Mouse (Mus musculus): ENCODE data around the gene Obsl1. TPM values are rescaled to one million over a fixed set of nuclear protein-coding genes. Genes with fewer than 3 reads are reported as not detected.

Obsl1 gene
- total and polyA plus RNA-seq, 3 experiments = 0.08 to 1.2 TPM; not detected in 1

DNA sequence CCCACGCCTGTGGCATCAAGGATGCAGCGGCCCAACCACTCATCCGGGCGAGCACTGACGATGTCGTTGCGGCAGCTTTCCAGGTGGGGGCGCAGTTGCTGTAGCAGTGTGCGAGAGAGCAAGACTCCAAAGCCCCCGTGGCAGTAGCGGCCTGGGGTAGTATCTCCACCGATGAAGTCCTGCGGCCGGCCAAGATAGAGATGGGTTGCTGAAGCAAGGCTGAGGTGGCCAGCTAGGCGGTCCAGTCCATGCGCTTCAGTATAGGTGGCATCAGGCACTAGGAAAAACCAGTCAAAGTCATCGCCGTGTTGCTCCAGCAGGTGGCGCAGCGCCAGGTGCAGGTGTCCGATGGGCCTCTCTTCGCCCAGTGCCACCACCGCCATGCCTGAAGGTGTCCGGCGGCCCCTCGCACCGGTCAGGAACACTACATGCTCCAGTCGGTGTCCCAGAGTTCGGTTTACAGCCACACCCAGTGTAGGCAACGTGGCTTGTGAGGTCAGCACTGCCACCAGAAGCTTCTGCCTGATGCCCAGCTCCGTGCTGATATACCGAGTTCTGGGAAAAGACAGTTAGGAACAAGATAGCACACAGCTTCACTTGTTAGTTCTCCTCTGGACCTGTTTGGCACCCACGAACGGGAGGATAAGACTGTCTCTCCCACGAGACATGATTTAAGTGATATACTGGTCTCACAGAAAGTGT lies 28.8 kb downstream of the Obsl1 start (continued):
- TF ChIP-seq JUND (IDR thresholded peaks at IDR 0.05; ENCODE audit: low read depth, low read length) (no peak), CTCF (IDR thresholded peaks at IDR 0.05 in 2 of 3, conservative IDR thresholded peaks at IDR 0.05 in 1 of 3; ENCODE audit: control insufficient read depth in 1 of 3, insufficient read depth in 1 of 3, low read depth in 2 of 3, low read length in 3 of 3, poor library complexity in 1 of 3, severe bottlenecking in 1 of 3) (peak; percentile 74 to 84 (median 81)), ZMIZ1 (IDR thresholded peaks at IDR 0.05; ENCODE audit: low read depth, low read length) (no peak)

DNA sequence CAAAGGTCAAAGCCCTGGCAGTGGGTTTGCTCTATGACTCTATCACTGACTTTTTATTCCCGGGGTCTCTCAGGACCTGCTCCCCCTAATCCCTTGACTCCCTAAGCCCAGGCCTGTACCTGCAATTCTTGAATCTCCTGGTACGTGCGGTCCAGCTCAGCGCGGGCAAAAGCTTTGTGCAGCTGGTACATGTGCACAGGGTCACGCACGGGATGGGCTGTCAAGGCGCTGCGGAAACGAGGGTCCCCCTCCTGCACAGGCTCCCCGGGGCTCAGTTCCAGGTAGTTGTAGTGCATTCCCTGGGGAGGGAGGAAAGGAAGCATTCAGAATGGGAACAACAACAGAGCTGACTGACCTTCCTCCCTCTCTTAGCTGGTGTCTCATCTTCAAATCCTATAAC lies 29.8 kb downstream of the Obsl1 start:
- H3K9me3 ChIP-seq (replicated peaks; ENCODE audit: insufficient read depth, low read length) = no peaks in the 10 kb centered on the region
- H3K4me1 ChIP-seq (ENCODE audit: control insufficient read depth in 1 of 2, insufficient read depth in 2 of 2, low read length in 2 of 2) = 0 out of 4 replicates have a peak, but pooled peaks cover 0 to 4% of the 10 kb centered on the region in 2 experiments
- no peaks in the 10 kb centered on the region for H3K27me3 ChIP-seq (ENCODE audit: control insufficient read depth in 1 of 2, insufficient read depth in 2 of 2, low read length in 2 of 2)
- H3K79me2 ChIP-seq (ENCODE audit: control insufficient read depth, insufficient read depth, low read length, poor library complexity) = peaks cover 3% of the 10 kb centered on the region; the same call in 1 of the 2 replicates
- DNase-seq (ENCODE audit: low read depth, low spot score) = no peak
- peaks cover 0 to 5% of the 10 kb centered on the region in 2 experiments; a peak in 3 of 4 replicates for H3K36me3 ChIP-seq (ENCODE audit: control insufficient read depth in 1 of 2, insufficient read depth in 2 of 2, low read length in 2 of 2)
- TF ChIP-seq TCF12 (IDR thresholded peaks at IDR 0.05; ENCODE audit: low read depth, low read length) (no peak), UBTF (IDR thresholded peaks at IDR 0.05; ENCODE audit: borderline replicate concordance, insufficient read depth, low read depth, low read length) (no peak), POLR2AphosphoS5 (IDR thresholded peaks at IDR 0.05; ENCODE audit: borderline replicate concordance, low read depth, low read length) (no peak), POLR2AphosphoS2 (IDR thresholded peaks at IDR 0.05; ENCODE audit: low read length) (no peak), ELF1 (IDR thresholded peaks at IDR 0.05; ENCODE audit: low read depth, low read length) (no peak), TAL1 (IDR thresholded peaks at IDR 0.05; ENCODE audit: low read length) (no peak), CTCF (IDR thresholded peaks at IDR 0.05 in 2 of 3, conservative IDR thresholded peaks at IDR 0.05 in 1 of 3; ENCODE audit: control insufficient read depth in 1 of 3, insufficient read depth in 1 of 3, low read depth in 2 of 3, low read length in 3 of 3, poor library complexity in 1 of 3, severe bottlenecking in 1 of 3) (no peak), RAD21 (IDR thresholded peaks at IDR 0.05; ENCODE audit: low read depth, low read length) (no peak), GATA1 (IDR thresholded peaks at IDR 0.05; ENCODE audit: low read depth, low read length) (no peak)
- H3K9ac ChIP-seq (ENCODE audit: control insufficient read depth, low read depth, low read length, poor library complexity, severe bottlenecking) = no peak overlapping the region
- H3K4me3 ChIP-seq (ENCODE audit: control insufficient read depth in 1 of 2, insufficient read depth in 1 of 2, low read depth in 2 of 2, low read length in 2 of 2) = no peak overlapping the region
- no peak overlapping the region for H3K27ac ChIP-seq (ENCODE audit: control insufficient read depth, low read depth, low read length)

DNA sequence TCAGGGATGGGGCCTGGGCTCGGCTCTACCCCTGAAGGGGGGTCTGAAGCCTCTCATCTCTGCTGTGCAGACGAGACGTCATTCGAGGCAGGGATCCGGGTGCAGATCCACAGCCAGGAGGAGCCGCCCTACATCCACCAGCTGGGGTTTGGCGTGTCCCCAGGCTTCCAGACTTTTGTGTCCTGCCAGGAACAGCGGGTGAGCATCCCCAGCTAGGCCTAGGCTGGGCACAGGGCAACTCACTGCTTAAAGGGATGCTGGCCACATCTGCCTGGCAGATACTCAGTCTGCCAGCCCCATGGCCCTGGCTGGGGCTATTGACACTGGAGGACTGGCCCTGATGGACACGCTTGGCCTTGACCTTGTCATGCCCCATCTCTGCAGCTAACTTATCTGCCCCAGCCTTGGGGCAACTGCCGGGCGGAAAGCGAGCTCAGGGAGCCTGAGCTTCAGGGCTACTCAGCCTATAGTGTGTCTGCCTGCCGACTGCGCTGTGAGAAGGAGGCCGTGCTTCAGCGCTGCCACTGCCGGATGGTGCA lies 36.9 kb downstream of the Obsl1 start:
- no peaks in the 10 kb centered on the region for H3K27me3 ChIP-seq (ENCODE audit: control insufficient read depth in 1 of 2, insufficient read depth in 2 of 2, low read length in 2 of 2)

More for the DNA sequence above, 36.9 kb downstream of the Obsl1 start:
- Histone ChIP-seq H3K36me3 (ENCODE audit: control insufficient read depth in 1 of 2, insufficient read depth in 2 of 2, low read length in 2 of 2) (peaks cover 0 to 4% of the 10 kb centered on the region in 2 experiments; a peak in 2 of 4 replicates), H3K79me2 (ENCODE audit: control insufficient read depth, insufficient read depth, low read length, poor library complexity) (no peaks in the 10 kb centered on the region), H3K9me3 (replicated peaks; ENCODE audit: insufficient read depth, low read length) (no peaks in the 10 kb centered on the region), H3K27ac (ENCODE audit: control insufficient read depth, low read depth, low read length) (no peak overlapping the region), H3K4me3 (ENCODE audit: control insufficient read depth in 1 of 2, insufficient read depth in 1 of 2, low read depth in 2 of 2, low read length in 2 of 2) (no peak overlapping the region), H3K4me1 (ENCODE audit: control insufficient read depth in 1 of 2, insufficient read depth in 2 of 2, low read length in 2 of 2) (peaks cover 2 to 13% of the 10 kb centered on the region in 2 experiments; a peak in 3 of 4 replicates), H3K9ac (ENCODE audit: control insufficient read depth, low read depth, low read length, poor library complexity, severe bottlenecking) (no peak overlapping the region)
- TF ChIP-seq MAFK (IDR thresholded peaks at IDR 0.05; ENCODE audit: borderline replicate concordance, low read depth, low read length) (no peak), ETS1 (IDR thresholded peaks at IDR 0.05; ENCODE audit: low read depth, low read length) (no peak), NRF1 (IDR thresholded peaks at IDR 0.05; ENCODE audit: insufficient read depth, low read depth, low read length, poor library complexity, severe bottlenecking) (no peak), RCOR1 (IDR thresholded peaks at IDR 0.05; ENCODE audit: low read depth, low read length) (no peak), CHD1 (IDR thresholded peaks at IDR 0.05; ENCODE audit: low read depth, low read length) (no peak), TAL1 (IDR thresholded peaks at IDR 0.05; ENCODE audit: low read length) (no peak), ZMIZ1 (IDR thresholded peaks at IDR 0.05; ENCODE audit: low read depth, low read length) (no peak), SMC3 (IDR thresholded peaks at IDR 0.05; ENCODE audit: low read depth, low read length) (no peak), EP300 (IDR thresholded peaks at IDR 0.05; ENCODE audit: low read depth in 1 of 2, low read length in 2 of 2) (no peak), MYC (IDR thresholded peaks at IDR 0.05; ENCODE audit: low read depth, low read length) (no peak), MAX (IDR thresholded peaks at IDR 0.05; ENCODE audit: low read length) (no peak), USF1 (IDR thresholded peaks at IDR 0.05; ENCODE audit: low read depth, low read length) (no peak), HCFC1 (IDR thresholded peaks at IDR 0.05; ENCODE audit: low read depth, low read length) (no peak), CHD2 (IDR thresholded peaks at IDR 0.05; ENCODE audit: low read length) (no peak), MAZ (IDR thresholded peaks at IDR 0.05; ENCODE audit: low read depth, low read length) (no peak), MXI1 (IDR thresholded peaks at IDR 0.05; ENCODE audit: low read depth, low read length) (no peak)
- DNase-seq (ENCODE audit: low read depth, low spot score) = no peak

Data from MEL (cell line).